Mouse (Mus musculus) cerebellum, adult 2 months (tissue): ENCODE data around the gene Fhit.

Experiments
- CTCF ChIP-seq: fragments of 200-500 bp; IDR thresholded peaks from 2 replicates; pipeline ENCODE4 v1.5.1; 2011; ENCODE audit warnings: low read depth, mild to moderate bottlenecking, control low read depth, low read length, moderate library complexity, borderline replicate concordance; ENCODE audit not compliant: insufficient read depth
- POLR2A ChIP-seq: fragments of 200-500 bp; IDR thresholded peaks from 2 replicates; pipeline ENCODE4 v1.6.1; 2011; ENCODE audit warnings: low read length, control low read depth, borderline replicate concordance; ENCODE audit not compliant: insufficient read depth

DNA sequence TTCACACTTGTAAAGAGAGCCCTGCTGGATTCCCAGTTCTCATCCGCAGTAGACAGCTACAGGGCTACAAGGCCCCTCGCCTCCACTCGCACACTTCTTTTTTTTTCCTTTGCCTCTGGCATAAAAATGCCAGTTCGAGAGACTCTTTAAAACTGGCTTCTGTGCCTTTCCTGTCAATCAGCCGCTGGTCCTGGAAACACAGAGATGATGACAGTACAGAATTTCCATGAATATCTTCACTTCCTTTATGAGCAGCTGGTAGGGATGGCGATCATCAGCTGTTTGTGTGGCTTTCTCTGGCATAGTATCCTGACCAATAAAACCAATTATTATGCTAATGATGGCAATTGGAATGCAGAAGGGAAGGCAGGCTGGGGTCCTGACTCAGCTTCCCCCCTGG lies 1626.3 kb downstream of the Fhit start:
- TF ChIP-seq CTCF (no peak), POLR2A (no peak)
